Mouse (Mus musculus) brain, embryonic 18.5 days (tissue): ENCODE data around the gene Brwd1.
A peak's percentile ranks its signal among the peaks of the same experiment; 100 is the strongest.
"Not testable (repeated sequence)": the region's sequence is repeated elsewhere in the genome, so short reads cannot be mapped to it uniquely, and the experiment has no call there.

Source experiments
- DNase-seq: peaks from one replicate; pipeline ENCODE4 v3.0.0-alpha.2; 2012; ENCODE audit warnings: low read depth, low spot score

Gene Brwd1

GRCm38 (mm10) chr16:96081331-96081730 lies 995 bp downstream of the Brwd1 start:
- peak; percentile 78 for DNase-seq

DNA sequence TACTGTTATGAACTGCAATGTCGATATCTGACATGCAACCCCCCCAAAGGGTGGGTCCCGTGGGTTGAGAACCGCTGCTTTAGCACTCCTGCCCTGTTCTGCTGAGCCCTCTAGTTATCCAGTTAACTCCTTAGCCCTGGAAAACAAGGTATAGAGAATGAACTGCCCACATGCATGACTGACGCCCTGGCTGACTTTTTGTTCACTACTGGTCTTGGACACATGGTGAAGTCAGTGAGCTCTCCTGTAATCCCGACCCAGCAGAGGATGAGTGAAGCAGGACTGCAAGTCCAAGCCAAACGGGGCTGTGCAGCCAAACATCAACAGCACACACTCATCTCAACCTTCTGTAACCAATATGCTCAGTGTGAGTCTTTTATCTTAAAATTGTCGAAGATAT lies 1.8 kb downstream of the Brwd1 start:
- DNase-seq = no peak

DNA sequence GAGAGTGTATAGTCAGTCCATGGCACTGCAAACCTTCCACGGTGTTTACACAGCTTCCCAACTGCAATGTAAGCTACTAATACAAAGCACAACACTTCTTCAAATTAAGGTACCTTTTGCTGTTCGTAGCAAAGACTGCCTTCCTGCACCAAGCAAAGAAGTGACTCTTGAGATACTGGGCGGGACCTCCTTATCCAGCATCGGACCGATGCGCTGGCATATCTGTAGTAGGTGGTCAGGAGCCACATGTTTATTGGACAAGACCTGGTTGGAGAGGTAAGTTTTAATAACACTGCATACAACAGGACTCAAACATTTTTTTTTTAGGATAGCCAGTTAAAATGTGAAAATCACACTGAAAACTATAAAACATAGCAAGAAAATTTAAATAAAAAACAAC lies 14.0 kb downstream of the Brwd1 start:
- no peak for DNase-seq

DNA sequence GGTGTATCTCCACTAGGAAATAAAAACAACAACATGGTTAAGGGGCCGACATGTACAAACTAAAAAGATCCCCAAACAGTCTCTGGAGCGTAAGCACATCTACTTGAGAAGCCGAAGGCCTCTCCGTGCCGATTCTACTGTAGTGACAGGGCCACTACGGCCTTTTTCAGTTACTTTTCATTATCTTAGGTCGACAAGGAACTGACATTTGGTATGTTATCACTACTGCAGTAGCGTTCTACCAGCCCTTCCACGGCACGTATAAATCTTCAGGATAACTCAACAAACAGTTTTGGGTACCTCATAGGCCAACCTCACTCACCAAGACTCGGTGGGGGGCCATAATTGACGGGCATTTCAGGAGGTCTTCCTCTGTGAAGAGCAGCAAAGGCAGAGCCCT lies 16.2 kb downstream of the Brwd1 start:
- no peak for DNase-seq

GRCm38 (mm10) chr16:96064649-96065048 lies 17.7 kb downstream of the Brwd1 start:
- no peak for DNase-seq

DNA sequence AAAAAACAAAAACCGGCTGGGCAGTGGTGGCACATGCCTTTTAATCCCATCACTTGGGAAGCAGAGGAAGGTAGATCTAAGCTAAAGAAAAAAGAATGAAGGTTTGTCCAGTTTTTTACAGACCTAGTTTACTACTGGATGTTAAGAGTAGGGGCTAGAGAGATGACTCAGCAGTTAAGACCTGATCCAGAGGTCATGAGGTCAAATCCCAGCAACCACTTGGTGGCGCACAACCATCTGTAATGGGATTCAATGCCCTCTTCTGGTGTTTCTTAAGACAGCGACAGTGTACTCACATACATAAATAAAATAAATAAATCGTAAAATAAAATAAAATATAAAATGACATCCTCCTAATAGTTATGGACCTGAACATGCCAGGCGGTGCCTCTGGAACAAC lies 38.2 kb downstream of the Brwd1 start:
- no peak for DNase-seq

GRCm38 (mm10) chr16:96040691-96041090 lies 41.6 kb downstream of the Brwd1 start:
- no peak for DNase-seq

DNA sequence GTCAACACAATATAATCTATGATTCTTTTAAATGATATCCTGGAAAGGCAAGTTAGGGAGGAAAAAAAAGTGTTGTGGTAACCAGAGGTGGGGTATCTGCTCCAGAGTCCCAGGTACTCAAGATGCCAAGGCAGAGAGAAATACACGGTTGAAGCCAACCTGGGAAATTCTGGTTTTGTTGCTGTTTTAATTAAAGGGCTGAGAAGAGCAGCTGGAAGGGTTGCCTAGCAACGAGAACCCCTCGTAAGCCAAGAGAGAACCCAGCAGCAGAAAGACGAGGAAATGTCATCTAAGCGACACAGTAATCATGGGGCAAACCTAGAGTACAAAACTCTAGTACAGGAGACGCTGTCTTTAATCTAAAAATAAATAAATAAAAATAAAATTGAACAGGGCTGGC lies 42.8 kb downstream of the Brwd1 start:
- peak; percentile 12 for DNase-seq

DNA sequence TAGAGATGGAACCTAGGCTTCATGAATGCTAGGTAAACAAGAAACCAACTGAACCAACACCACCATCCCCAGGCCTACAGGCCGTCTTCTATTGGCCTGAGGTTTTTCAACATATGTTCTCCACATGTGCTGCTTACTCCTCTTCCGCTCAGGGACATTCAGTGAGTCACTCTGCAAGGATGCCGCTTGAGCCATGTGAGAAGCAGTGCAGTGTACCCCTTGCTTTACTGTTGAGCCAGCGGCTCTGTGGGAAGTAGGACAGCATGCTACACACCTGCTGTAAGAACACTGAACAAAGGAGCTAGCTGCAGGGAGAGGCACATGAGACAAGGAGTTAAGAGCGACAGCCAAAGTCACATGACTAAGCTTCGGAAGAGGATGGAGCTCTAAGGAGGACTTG lies 47.9 kb downstream of the Brwd1 start:
- no peak for DNase-seq

DNA sequence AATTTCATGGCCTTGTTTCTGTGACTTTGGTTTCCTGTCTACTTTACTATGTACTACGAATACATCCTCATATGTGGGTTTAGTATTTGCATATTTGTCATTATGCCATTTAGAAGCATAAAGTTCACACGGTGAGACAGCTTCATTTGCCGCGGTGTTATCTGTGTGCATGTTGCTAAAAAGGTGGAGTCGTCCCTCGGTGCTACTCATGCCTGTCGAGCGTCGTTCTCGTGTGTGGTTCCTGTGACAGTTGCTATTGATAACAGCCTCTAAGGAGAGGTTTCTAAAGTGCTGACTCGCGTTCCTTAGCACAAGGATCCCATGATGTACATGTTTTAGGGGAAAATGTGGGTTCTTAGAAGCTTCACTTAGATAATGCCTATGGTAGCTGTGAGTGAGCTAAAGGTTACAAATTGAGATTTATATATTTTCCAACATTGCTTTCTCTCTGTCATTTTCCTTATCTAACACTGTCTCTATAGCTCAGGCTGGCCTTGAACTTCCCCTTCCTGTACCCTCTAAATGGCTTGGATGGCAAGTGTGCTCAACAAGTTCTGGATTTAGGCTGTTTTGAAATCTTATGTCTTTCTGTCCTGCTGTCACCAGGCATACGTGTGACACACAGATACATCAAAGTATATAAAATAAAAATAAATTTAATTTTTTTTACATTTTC lies 49.8 kb downstream of the Brwd1 start:
- DNase-seq = no peak

GRCm38 (mm10) chr16:96030476-96031102 lies 51.7 kb downstream of the Brwd1 start:
- DNase-seq = no peak

GRCm38 (mm10) chr16:96026256-96026655 lies 56.1 kb downstream of the Brwd1 start:
- DNase-seq = no peak

- DNase-seq = no peak
Observed at GRCm38 (mm10) chr16:96025244-96025643, 57.1 kb downstream of the Brwd1 start.

GRCm38 (mm10) chr16:96021045-96021444 lies 61.3 kb downstream of the Brwd1 start:
- DNase-seq = no peak

- DNase-seq = not testable (repeated sequence)
Observed at GRCm38 (mm10) chr16:96009124-96009523, 73.2 kb downstream of the Brwd1 start.

GRCm38 (mm10) chr16:96004278-96004677 lies 78.0 kb downstream of the Brwd1 start:
- DNase-seq = not testable (repeated sequence)

- DNase-seq = no peak
Observed at GRCm38 (mm10) chr16:95999291-95999690, 83.0 kb downstream of the Brwd1 start.

- DNase-seq = no peak
Observed at GRCm38 (mm10) chr16:95996156-95996555, 86.2 kb downstream of the Brwd1 start.

- not testable (repeated sequence) for DNase-seq
Observed at GRCm38 (mm10) chr16:95994576-95994975, 87.8 kb downstream of the Brwd1 start.

DNA sequence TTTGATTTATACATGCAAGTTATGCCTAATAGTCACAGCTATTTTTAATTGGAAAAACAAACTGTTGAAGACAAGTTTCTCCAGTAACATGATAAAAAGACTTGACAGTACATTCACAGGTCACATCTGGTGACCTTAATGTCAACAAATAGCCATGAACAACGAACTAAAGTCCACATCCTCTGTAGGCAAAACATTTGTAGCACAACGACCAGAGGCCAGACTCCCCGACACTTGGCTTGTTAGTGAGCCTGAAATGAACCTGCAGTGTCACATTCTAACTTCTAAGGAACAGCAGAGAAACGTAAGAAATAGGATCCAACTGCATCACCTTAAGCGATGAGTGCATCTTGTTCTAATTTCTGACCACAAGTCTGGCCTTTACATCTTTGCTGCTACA lies 89.7 kb downstream of the Brwd1 start:
- DNase-seq = no peak

DNA sequence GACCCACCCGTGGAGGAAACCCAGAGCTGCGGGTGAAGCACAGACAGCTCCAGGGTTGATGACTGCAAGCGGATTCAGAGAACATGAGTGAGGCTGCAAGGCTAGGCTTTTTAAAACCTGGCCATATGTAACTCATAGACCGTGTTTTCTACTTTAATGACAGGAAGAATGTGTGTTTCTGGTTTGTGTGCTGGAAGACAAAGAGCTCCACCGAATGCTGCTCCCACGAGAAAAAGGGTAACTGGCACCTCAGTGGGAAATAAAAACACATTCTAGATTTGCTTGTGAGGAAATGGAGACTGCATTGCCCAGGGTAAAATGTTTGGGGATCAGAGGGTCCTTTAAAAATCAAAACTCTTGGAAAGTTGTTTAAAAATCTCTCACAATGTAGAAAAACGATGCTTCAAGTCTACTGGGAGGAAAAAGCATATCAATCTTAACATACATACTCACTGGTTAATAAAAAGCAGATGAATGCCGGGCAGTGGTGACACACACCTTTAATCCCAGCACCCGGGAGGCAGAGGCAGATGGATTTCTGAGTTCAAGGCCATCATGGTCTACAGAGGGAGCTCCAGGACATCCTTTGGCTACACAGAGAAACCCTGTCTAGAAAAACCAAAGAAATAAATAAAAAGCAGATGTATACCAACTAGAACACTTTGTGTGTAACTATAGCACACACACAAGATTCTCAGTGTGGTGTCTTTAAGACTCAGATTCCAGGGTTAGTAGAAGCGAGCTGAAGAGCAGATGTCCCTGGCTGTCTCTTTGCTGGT lies 91.0 kb downstream of the Brwd1 start:
- no peak for DNase-seq

- DNase-seq = peak; percentile 88
Observed at GRCm38 (mm10) chr16:95990462-95991121, 91.7 kb downstream of the Brwd1 start, which contains the start of gene Psmg1. Gene Psmg1 (minus strand): TSS chr16:95990960.
